Mouse (Mus musculus) limb, embryonic 13.5 days (tissue): Measurements from ENCODE around the gene Mapk10. TPM values are rescaled to one million over a fixed set of nuclear protein-coding genes. Genes with fewer than 3 reads are reported as not detected.
A peak's percentile ranks its signal among the peaks of the same experiment; 100 is the strongest.

Experiments
- ATAC-seq: fragments of 200-750 bp; cut with Nextera tagmentation; 2 replicates; pipeline ENCODE4 v1.8.0; 2017; ENCODE audit warnings: low read depth, moderate number of reproducible peaks, moderate TSS enrichment; ENCODE audit not compliant: low FRiP score
- H3K27ac ChIP-seq: fragments of 300-500 bp; sonication (generic); 2 replicates; pipeline ENCODE4 v1.5.1; 2015; ENCODE audit warnings: inconsistent platforms, mild to moderate bottlenecking, moderate library complexity
- H3K27me3 ChIP-seq: fragments of 300-500 bp; sonication (generic); 2 replicates; pipeline ENCODE4 v1.6.1; 2015; ENCODE audit warnings: mild to moderate bottlenecking, inconsistent platforms
- H3K36me3 ChIP-seq: fragments of 300-500 bp; sonication (generic); 2 replicates; pipeline ENCODE4 v1.6.1; 2015; ENCODE audit warnings: inconsistent platforms, mild to moderate bottlenecking, moderate library complexity
- H3K4me1 ChIP-seq: fragments of 300-500 bp; sonication (generic); 2 replicates; pipeline ENCODE4 v1.6.1; 2015; ENCODE audit warnings: inconsistent platforms
- H3K4me2 ChIP-seq: fragments of 300-500 bp; sonication (generic); replicated peaks from 2 replicates; pipeline ENCODE4 v1.6.1; 2015; ENCODE audit warnings: inconsistent platforms, mild to moderate bottlenecking, moderate library complexity
- H3K4me3 ChIP-seq: fragments of 300-500 bp; sonication (generic); 2 replicates; pipeline ENCODE4 v1.5.1; 2015; ENCODE audit warnings: moderate library complexity, mild to moderate bottlenecking, inconsistent platforms
- H3K9ac ChIP-seq: fragments of 300-500 bp; sonication (generic); 2 replicates; pipeline ENCODE4 v1.6.1; 2015; ENCODE audit warnings: mild to moderate bottlenecking, inconsistent platforms
- H3K9me3 ChIP-seq: fragments of 300-500 bp; sonication (generic); 2 replicates; pipeline ENCODE4 v1.6.1; 2016; ENCODE audit warnings: inconsistent platforms
- WGBS: fragments of 180-500 bp; shearing (Covaris S2); methylation state at CpG from one replicate; pipeline ENCODE4 v1.1.7; 2015; 5-methylcytosine and 5-hydroxymethylcytosine counted together
- polyA plus RNA-seq: library from polyadenylated mRNA; unstranded; fragments of >200 nt; fragmentation: Nextera tagmentation; extraction: Ambion mirVana; gene quantifications from 2 replicates; pipeline ENCODE4 v1.2.1, GENCODE M21; 2015

Gene Mapk10
- polyA plus RNA-seq, 1 experiment from 2014 or later, result 0.84 TPM

GRCm38 (mm10) chr5:103104082-103104481, 107.1 kb downstream of the Mapk10 start:
- Histone ChIP-seq H3K9ac (no peak overlapping the region), H3K27me3 (no peaks in the 10 kb centered on the region), H3K4me3 (no peak overlapping the region), H3K36me3 (no peaks in the 10 kb centered on the region), H3K4me2 (no peak overlapping the region), H3K9me3 (0 out of 2 replicates have a peak, but pooled peaks cover 4% of the 10 kb centered on the region), H3K4me1 (no peaks in the 10 kb centered on the region), H3K27ac (no peak overlapping the region)
- ATAC-seq, result no peak
- 83% methylated on average over 5 of the region's 5 CpGs for WGBS

- ATAC-seq, result no peak
- Histone ChIP-seq H3K9ac (no peak overlapping the region), H3K27me3 (no peaks in the 10 kb centered on the region), H3K4me2 (no peak overlapping the region), H3K9me3 (0 out of 2 replicates have a peak, but pooled peaks cover 4% of the 10 kb centered on the region), H3K27ac (no peak overlapping the region), H3K4me1 (no peaks in the 10 kb centered on the region), H3K4me3 (no peak overlapping the region), H3K36me3 (no peaks in the 10 kb centered on the region)
- WGBS, result 78% methylated on average over 5 of the region's 5 CpGs
Measured at GRCm38 (mm10) chr5:103102876-103103393, 108.2 kb downstream of the Mapk10 start.

GRCm38 (mm10) chr5:103102176-103102575, 109.0 kb downstream of the Mapk10 start:
- 0 out of 2 replicates have a peak, but pooled peaks cover 4% of the 10 kb centered on the region for H3K9me3 ChIP-seq
- H3K4me3 ChIP-seq, result no peak overlapping the region
- no peak overlapping the region for H3K9ac ChIP-seq
- no peak overlapping the region for H3K4me2 ChIP-seq
- H3K36me3 ChIP-seq, result no peaks in the 10 kb centered on the region
- WGBS, result 80% methylated on average over 1 of the region's 1 CpGs
- no peaks in the 10 kb centered on the region for H3K27me3 ChIP-seq
- H3K27ac ChIP-seq, result no peak overlapping the region
- H3K4me1 ChIP-seq, result no peaks in the 10 kb centered on the region
- ATAC-seq, result no peak

GRCm38 (mm10) chr5:103094166-103094565, 117.0 kb downstream of the Mapk10 start:
- H3K4me3 ChIP-seq, result no peak overlapping the region
- H3K9me3 ChIP-seq, result no peaks in the 10 kb centered on the region
- H3K27ac ChIP-seq, result no peak overlapping the region
- no peak overlapping the region for H3K9ac ChIP-seq
- 89% methylated on average over 2 of the region's 2 CpGs for WGBS
- H3K27me3 ChIP-seq, result no peaks in the 10 kb centered on the region
- H3K4me1 ChIP-seq, result no peaks in the 10 kb centered on the region
- no peak overlapping the region for H3K4me2 ChIP-seq
- no peak for ATAC-seq
- no peaks in the 10 kb centered on the region for H3K36me3 ChIP-seq

GRCm38 (mm10) chr5:103085844-103086243, 125.3 kb downstream of the Mapk10 start:
- no peak overlapping the region for H3K4me2 ChIP-seq
- no peaks in the 10 kb centered on the region for H3K27me3 ChIP-seq
- H3K27ac ChIP-seq, result no peak overlapping the region
- 86% methylated on average over 2 of the region's 2 CpGs for WGBS
- no peaks in the 10 kb centered on the region for H3K36me3 ChIP-seq
- H3K9ac ChIP-seq, result no peak overlapping the region
- no peaks in the 10 kb centered on the region for H3K9me3 ChIP-seq
- no peaks in the 10 kb centered on the region for H3K4me1 ChIP-seq
- no peak for ATAC-seq
- H3K4me3 ChIP-seq, result no peak overlapping the region

- Histone ChIP-seq H3K9me3 (no peaks in the 10 kb centered on the region), H3K4me2 (no peak overlapping the region), H3K27ac (no peak overlapping the region), H3K36me3 (no peaks in the 10 kb centered on the region), H3K9ac (no peak overlapping the region), H3K27me3 (no peaks in the 10 kb centered on the region), H3K4me1 (peaks cover 9% of the 10 kb centered on the region), H3K4me3 (no peak overlapping the region)
- ATAC-seq, result no peak
- 54% methylated on average over 8 of the region's 8 CpGs for WGBS
Measured at GRCm38 (mm10) chr5:103075451-103075850, 135.7 kb downstream of the Mapk10 start.

- H3K9ac ChIP-seq, result no peak overlapping the region
- H3K4me3 ChIP-seq, result no peak overlapping the region
- WGBS, result 77% methylated on average over 6 of the region's 6 CpGs
- H3K9me3 ChIP-seq, result no peaks in the 10 kb centered on the region
- ATAC-seq, result no peak
- no peaks in the 10 kb centered on the region for H3K36me3 ChIP-seq
- H3K27ac ChIP-seq, result no peak overlapping the region
- H3K27me3 ChIP-seq, result no peaks in the 10 kb centered on the region
- peaks cover 9% of the 10 kb centered on the region for H3K4me1 ChIP-seq
- H3K4me2 ChIP-seq, result no peak overlapping the region
Measured at GRCm38 (mm10) chr5:103072200-103072825, 138.8 kb downstream of the Mapk10 start.

GRCm38 (mm10) chr5:103071006-103071612, 140.0 kb downstream of the Mapk10 start:
- WGBS, result 86% methylated on average over 17 of the region's 17 CpGs
- H3K9ac ChIP-seq, result no peak overlapping the region
- no peak overlapping the region for H3K4me2 ChIP-seq
- H3K9me3 ChIP-seq, result no peaks in the 10 kb centered on the region
- H3K27me3 ChIP-seq, result no peaks in the 10 kb centered on the region
- no peaks in the 10 kb centered on the region for H3K36me3 ChIP-seq
- ATAC-seq, result no peak
- peaks cover 9% of the 10 kb centered on the region for H3K4me1 ChIP-seq
- H3K4me3 ChIP-seq, result no peak overlapping the region
- no peak overlapping the region for H3K27ac ChIP-seq

- peaks cover 9% of the 10 kb centered on the region for H3K4me1 ChIP-seq
- no peaks in the 10 kb centered on the region for H3K36me3 ChIP-seq
- no peak overlapping the region for H3K4me2 ChIP-seq
- H3K9me3 ChIP-seq, result no peaks in the 10 kb centered on the region
- ATAC-seq, result no peak
- no peak overlapping the region for H3K27ac ChIP-seq
- no peak overlapping the region for H3K4me3 ChIP-seq
- H3K27me3 ChIP-seq, result no peaks in the 10 kb centered on the region
- 61% methylated on average over 8 of the region's 8 CpGs for WGBS
- H3K9ac ChIP-seq, result no peak overlapping the region
Measured at GRCm38 (mm10) chr5:103050319-103050916, 160.7 kb downstream of the Mapk10 start.

- Histone ChIP-seq H3K4me1 (peaks cover 9% of the 10 kb centered on the region), H3K9me3 (no peaks in the 10 kb centered on the region), H3K36me3 (no peaks in the 10 kb centered on the region), H3K27ac (no peak overlapping the region), H3K9ac (no peak overlapping the region), H3K4me3 (no peak overlapping the region), H3K4me2 (no peak overlapping the region), H3K27me3 (no peaks in the 10 kb centered on the region)
- no peak for ATAC-seq
- WGBS, result 75% methylated on average over 4 of the region's 4 CpGs
Measured at GRCm38 (mm10) chr5:103048011-103048410, 163.1 kb downstream of the Mapk10 start.

- ATAC-seq, result no peak
- Histone ChIP-seq H3K36me3 (no peaks in the 10 kb centered on the region), H3K27me3 (peaks cover 11% of the 10 kb centered on the region), H3K9me3 (no peaks in the 10 kb centered on the region), H3K4me1 (no peaks in the 10 kb centered on the region), H3K27ac (no peak overlapping the region), H3K4me2 (no peak overlapping the region), H3K9ac (no peak overlapping the region), H3K4me3 (no peak overlapping the region)
- WGBS, result 87% methylated on average over 3 of the region's 3 CpGs
Measured at GRCm38 (mm10) chr5:103037752-103038151, 173.4 kb downstream of the Mapk10 start.

GRCm38 (mm10) chr5:103028940-103029621, 182.1 kb downstream of the Mapk10 start:
- peaks cover 47% of the 10 kb centered on the region for H3K27me3 ChIP-seq
- H3K27ac ChIP-seq, result no peak overlapping the region
- ATAC-seq, result peak; percentile 91
- no peaks in the 10 kb centered on the region for H3K36me3 ChIP-seq
- H3K4me2 ChIP-seq, result no peak overlapping the region
- no peak overlapping the region for H3K4me3 ChIP-seq
- H3K9ac ChIP-seq, result no peak overlapping the region
- H3K9me3 ChIP-seq, result no peaks in the 10 kb centered on the region
- WGBS, result 30% methylated on average over 13 of the region's 13 CpGs
- H3K4me1 ChIP-seq, result peaks cover 12% of the 10 kb centered on the region
